Mouse (Mus musculus): ENCODE measurements around the gene Cela1.

- no peak for TF ChIP-seq CTCF (IDR thresholded peaks at IDR 0.05; ENCODE audit: low read depth, low read length)
- TF ChIP-seq POLR2AphosphoS5 (IDR thresholded peaks at IDR 0.05; ENCODE audit: insufficient replicate concordance, low read depth, low read length): no peak
- TF ChIP-seq GATA1 (IDR thresholded peaks at IDR 0.05; ENCODE audit: borderline replicate concordance, low read length): no peak
Observed at GRCm38 (mm10) chr15:100726721-100727120, 39.0 kb upstream of the Cela1 start.
